Mouse (Mus musculus) granulocyte monocyte progenitor cell, adult 5-6 weeks (primary cell): ENCODE data around the gene Itpkb. TPM values are rescaled to one million over a fixed set of nuclear protein-coding genes. Genes with fewer than 3 reads are reported as not detected.

Experiments
- ATAC-seq: replicated peaks from 2 replicates; pipeline ENCODE4 v1.8.0; 2016; ENCODE audit warnings: mild to moderate bottlenecking, moderate TSS enrichment, inconsistent platforms; ENCODE audit not compliant: poor library complexity, severe bottlenecking
- total RNA-seq, 2 experiments: library from RNA; stranded (forward) in 1 of 2; stranded (reverse) in 1 of 2; fragments of 200-712, 200-1000 nt in 1 of 2; fragments of >200 nt in 1 of 2; fragmentation: Nextera tagmentation in 1 of 2; gene quantifications; 2 replicates each; pipeline ENCODE4 v1.2.3; 2014 to 2017

Gene Itpkb
- total RNA-seq (2014; fragmentation: Nextera tagmentation) = 18.7 and 19.6 TPM in 2 replicates
- 9.6 and 13.3 TPM in 2 replicates for total RNA-seq (2017)

GRCm38 (mm10) chr1:180330145-180330706 is at the start of gene Itpkb:
Gene Itpkb, plus strand, starts transcription at chr1:180330485.
- peak; percentile 87 for ATAC-seq

GRCm38 (mm10) chr1:180282581-180282980 is 47.7 kb upstream of the Itpkb start:
- ATAC-seq = no peak

GRCm38 (mm10) chr1:180283813-180284768 is 46.2 kb upstream of the Itpkb start:
- no peak for ATAC-seq

GRCm38 (mm10) chr1:180286081-180286831 is 44.0 kb upstream of the Itpkb start:
- no peak for ATAC-seq

- no peak for ATAC-seq
Measured at GRCm38 (mm10) chr1:180288227-180288626, 42.1 kb upstream of the Itpkb start.

- ATAC-seq = peak; percentile 62
Measured at GRCm38 (mm10) chr1:180288872-180289468, 41.3 kb upstream of the Itpkb start.

GRCm38 (mm10) chr1:180289788-180290187 is 40.5 kb upstream of the Itpkb start:
- peak; percentile 52 for ATAC-seq

- no peak for ATAC-seq
Measured at GRCm38 (mm10) chr1:180290358-180290757, 39.9 kb upstream of the Itpkb start.

- ATAC-seq = peak; percentile 72
Measured at GRCm38 (mm10) chr1:180296088-180296487, 34.2 kb upstream of the Itpkb start.

- ATAC-seq = no peak
Measured at GRCm38 (mm10) chr1:180299697-180300096, 30.6 kb upstream of the Itpkb start.

GRCm38 (mm10) chr1:180300292-180300691 is 30.0 kb upstream of the Itpkb start:
- ATAC-seq = peak; percentile 76

GRCm38 (mm10) chr1:180300997-180301396 is 29.3 kb upstream of the Itpkb start:
- no peak; the same call in 1 of the 2 replicates for ATAC-seq

GRCm38 (mm10) chr1:180302253-180303120 is 27.8 kb upstream of the Itpkb start:
- ATAC-seq = peak; percentile 58

GRCm38 (mm10) chr1:180303600-180303999 is 26.7 kb upstream of the Itpkb start:
- no peak for ATAC-seq

GRCm38 (mm10) chr1:180306889-180307288 is 23.4 kb upstream of the Itpkb start:
- no peak for ATAC-seq

- ATAC-seq = no peak
Measured at GRCm38 (mm10) chr1:180307661-180308060, 22.6 kb upstream of the Itpkb start.

GRCm38 (mm10) chr1:180308897-180309296 is 21.4 kb upstream of the Itpkb start:
- no peak for ATAC-seq

GRCm38 (mm10) chr1:180312286-180312685 is 18.0 kb upstream of the Itpkb start:
- ATAC-seq = no peak

- ATAC-seq = no peak
Measured at GRCm38 (mm10) chr1:180312792-180313311, 17.4 kb upstream of the Itpkb start.
